In the genomic region with DNA sequence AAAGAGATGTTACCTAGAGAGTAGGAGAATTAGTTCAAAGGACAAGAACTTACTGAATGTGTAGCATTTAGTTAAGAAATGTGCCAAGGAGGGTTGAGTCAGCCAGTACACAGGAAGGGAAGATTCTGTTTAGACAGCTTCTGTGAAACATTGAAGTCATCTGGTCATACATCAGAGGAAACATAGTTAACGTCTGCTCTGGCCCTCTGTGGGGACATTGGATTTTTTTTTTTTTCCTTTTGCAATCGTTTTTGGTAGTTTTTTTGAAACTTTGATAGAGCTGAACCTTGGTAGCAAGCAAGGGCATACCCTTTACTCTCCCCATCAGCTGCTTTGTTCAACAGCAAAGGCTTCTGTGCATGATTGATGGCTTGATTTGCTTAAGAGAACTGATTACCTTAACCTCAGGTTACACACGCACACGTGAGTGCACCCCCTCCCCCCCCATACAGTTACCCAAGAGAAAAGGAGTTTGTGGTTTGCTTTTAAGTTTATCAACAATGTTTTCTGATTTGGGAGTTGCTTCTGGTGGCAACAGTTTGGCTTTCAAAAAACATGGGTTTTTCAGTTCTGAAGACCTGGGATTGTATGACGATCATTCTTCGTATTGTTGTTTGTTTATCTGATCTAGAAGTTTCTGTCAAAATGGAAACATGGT, we compare ENCODE assay signal across 8 mouse cellular contexts. TPM values are rescaled to one million over a fixed set of nuclear protein-coding genes. Genes with fewer than 3 reads are reported as not detected.
DNase-seq lines count a peak whose midpoint lies in the region; ATAC-seq and TF ChIP-seq lines count a peak whose summit lies in the region.

No protein-coding gene starts in this region.

- peaks cover 52% of the 10 kb centered on the region for H3K79me2 ChIP-seq in myocyte (ENCODE audit: control insufficient read depth, insufficient read depth)

- H3K4me3 ChIP-seq in kidney, embryonic 16.5 days (ENCODE audit: low read length), result peak overlapping the region; percentile 90
- H3K4me3 ChIP-seq in cortical plate, adult 2 months (ENCODE audit: insufficient read depth, low read length), result peak overlapping the region; percentile 53; the same call in 1 of the 2 replicates
- H3K4me3 ChIP-seq in hindbrain, embryonic 16.5 days (ENCODE audit: low read length), result peak overlapping the region; percentile 68
- H3K4me3 ChIP-seq in myocyte, result peak overlapping the region; percentile 63
- H3K4me3 ChIP-seq in thymus, adult 2 months (ENCODE audit: control insufficient read depth, insufficient read depth, low read length), result no peak overlapping the region

- DNase-seq in kidney, postnatal 10 days, result no peak
- DNase-seq in thymus, postnatal 10 days (ENCODE audit: low spot score in 2 of 2), result no peak
- DNase-seq in thymus, adult 2 months, result no peak
- DNase-seq in adrenal gland, adult 18-20 months (ENCODE audit: low spot score in 2 of 2), result no peak

- H3ac ChIP-seq in myocyte (ENCODE audit: control insufficient read depth, insufficient read length), result peak overlapping the region; percentile 49

- H3K27ac ChIP-seq in kidney, embryonic 16.5 days (ENCODE audit: low read length), result no peak overlapping the region
- H3K27ac ChIP-seq in cortical plate, adult 2 months (ENCODE audit: insufficient read depth, low read length), result no peak overlapping the region
- no peak overlapping the region for H3K27ac ChIP-seq in hindbrain, embryonic 16.5 days (ENCODE audit: low read depth, low read length)
- H3K27ac ChIP-seq in thymus, adult 2 months (ENCODE audit: control insufficient read depth, insufficient read depth, low read length), result no peak overlapping the region

- H3K27me3 ChIP-seq in kidney, embryonic 16.5 days (ENCODE audit: insufficient read depth, low read length), result no peaks in the 10 kb centered on the region
- H3K27me3 ChIP-seq in hindbrain, embryonic 16.5 days (replicated peaks; ENCODE audit: control insufficient read depth, insufficient read depth, low read length), result no peaks in the 10 kb centered on the region
- no peaks in the 10 kb centered on the region for H3K27me3 ChIP-seq in myocyte (ENCODE audit: control insufficient read depth, insufficient read depth, insufficient read length)
- no peaks in the 10 kb centered on the region; the same call in 1 of the 2 replicates for H3K27me3 ChIP-seq in thymus, adult 2 months (ENCODE audit: control insufficient read depth, insufficient read depth, low read length)

- TF ChIP-seq POLR2A in cortical plate, adult 2 months (IDR thresholded peaks at IDR 0.05; ENCODE audit: extremely low read depth, insufficient read depth, low read length), result no peak
- no peak for TF ChIP-seq POLR2A in myocyte (IDR thresholded peaks at IDR 0.05; ENCODE audit: insufficient read length, low read depth)
- no peak for TF ChIP-seq POLR2A in thymus, adult 2 months (IDR thresholded peaks at IDR 0.05; ENCODE audit: control insufficient read depth, extremely low read depth, insufficient read depth, low read length, poor library complexity)

- 42% methylated on average over 6 of the region's 6 CpGs for WGBS in kidney, embryonic 16.5 days
- WGBS in hindbrain, embryonic 16.5 days, result 55% methylated on average over 6 of the region's 6 CpGs
- WGBS in thymus, adult 2 months, result 35% methylated on average over 6 of the region's 6 CpGs

- peaks cover 16% of the 10 kb centered on the region for H3K4me1 ChIP-seq in kidney, embryonic 16.5 days (ENCODE audit: insufficient read depth, low read length)
- no peaks in the 10 kb centered on the region; the same call in 1 of the 2 replicates for H3K4me1 ChIP-seq in cortical plate, adult 2 months (ENCODE audit: control insufficient read depth, insufficient read depth, low read length)
- peaks cover 17% of the 10 kb centered on the region for H3K4me1 ChIP-seq in hindbrain, embryonic 16.5 days (ENCODE audit: control insufficient read depth, insufficient read depth, low read depth, low read length)
- peaks cover 10% of the 10 kb centered on the region for H3K4me1 ChIP-seq in thymus, adult 2 months (replicated peaks; ENCODE audit: control insufficient read depth, insufficient read depth, low read length)

- H3K4me2 ChIP-seq in kidney, embryonic 16.5 days (replicated peaks; ENCODE audit: low read depth, low read length), result peak overlapping the region; percentile 80
- peak overlapping the region; percentile 79 for H3K4me2 ChIP-seq in hindbrain, embryonic 16.5 days (ENCODE audit: low read length)
- peak overlapping the region; percentile 91 for H3K4me2 ChIP-seq in myocyte (ENCODE audit: low read depth)

- H3K36me3 ChIP-seq in kidney, embryonic 16.5 days (ENCODE audit: insufficient read depth, low read length), result no peaks in the 10 kb centered on the region
- H3K36me3 ChIP-seq in hindbrain, embryonic 16.5 days (ENCODE audit: control insufficient read depth, insufficient read depth, low read length), result no peaks in the 10 kb centered on the region
- no peaks in the 10 kb centered on the region for H3K36me3 ChIP-seq in myocyte (ENCODE audit: control insufficient read depth, insufficient read depth)
- H3K36me3 ChIP-seq in thymus, adult 2 months (ENCODE audit: control insufficient read depth, insufficient read depth, low read length), result no peaks in the 10 kb centered on the region

- no peak for TF ChIP-seq CTCF in cortical plate, adult 2 months (IDR thresholded peaks at IDR 0.05; ENCODE audit: extremely low read depth, insufficient read depth, low read length)
- no peak for TF ChIP-seq CTCF in thymus, adult 2 months (IDR thresholded peaks at IDR 0.05; ENCODE audit: borderline replicate concordance, control insufficient read depth, extremely low read depth, insufficient read depth, low read length, poor library complexity)

- ATAC-seq in kidney, embryonic 16.5 days (ENCODE audit: low FRiP score, low TSS enrichment), result no peak
- ATAC-seq in hindbrain, embryonic 16.5 days, result no peak

- H3K9ac ChIP-seq in kidney, embryonic 16.5 days (replicated peaks; ENCODE audit: low read length), result peak overlapping the region; percentile 89
- no peak overlapping the region for H3K9ac ChIP-seq in hindbrain, embryonic 16.5 days (ENCODE audit: low read depth, low read length)

- H3K9me3 ChIP-seq in kidney, embryonic 16.5 days (ENCODE audit: low read length), result no peaks in the 10 kb centered on the region
- H3K9me3 ChIP-seq in hindbrain, embryonic 16.5 days (ENCODE audit: control insufficient read depth, low read length), result no peaks in the 10 kb centered on the region

TF ChIP-seq in myocyte, 11 proteins besides CTCF, POLR2A, EP300 and RAD21:
- TF ChIP-seq USF1 (IDR thresholded peaks at IDR 0.05; ENCODE audit: low read depth), result no peak
- TF ChIP-seq MAX (IDR thresholded peaks at IDR 0.05; ENCODE audit: low read depth), result no peak
- TF ChIP-seq SRF (IDR thresholded peaks at IDR 0.05; ENCODE audit: control insufficient read depth, insufficient read length, low read depth), result no peak

RNA-seq across cellular contexts. Expression of a gene that starts 1.4 kb away (rescaled TPM):
- polyA plus RNA-seq in kidney, embryonic 16.5 days (2015; fragmentation: Nextera tagmentation; extraction: Ambion mirVana), result 14.4 and 15.8 TPM in 2 replicates
- 14.5 and 15.0 TPM in 2 replicates for polyA plus RNA-seq in cortical plate, adult 2 months (2012; rRNA removed)
- polyA plus RNA-seq in hindbrain, embryonic 16.5 days (2015; fragmentation: Nextera tagmentation; extraction: Ambion mirVana), result 21.6 and 23.2 TPM in 2 replicates
- 6.9 TPM for polyA plus RNA-seq in myocyte (2012; fragmentation: generic; extraction: Trizol)
- polyA plus RNA-seq in thymus, adult 2 months (2012; rRNA removed), result 1.5 TPM in 2 replicates
- total RNA-seq in adrenal gland, adult 18-20 months (2021), result 10 to 100 TPM; 20.5 to 47.4 TPM
